Mouse (Mus musculus): Measurements from ENCODE around the gene Snapin.

Gene Snapin

DNA sequence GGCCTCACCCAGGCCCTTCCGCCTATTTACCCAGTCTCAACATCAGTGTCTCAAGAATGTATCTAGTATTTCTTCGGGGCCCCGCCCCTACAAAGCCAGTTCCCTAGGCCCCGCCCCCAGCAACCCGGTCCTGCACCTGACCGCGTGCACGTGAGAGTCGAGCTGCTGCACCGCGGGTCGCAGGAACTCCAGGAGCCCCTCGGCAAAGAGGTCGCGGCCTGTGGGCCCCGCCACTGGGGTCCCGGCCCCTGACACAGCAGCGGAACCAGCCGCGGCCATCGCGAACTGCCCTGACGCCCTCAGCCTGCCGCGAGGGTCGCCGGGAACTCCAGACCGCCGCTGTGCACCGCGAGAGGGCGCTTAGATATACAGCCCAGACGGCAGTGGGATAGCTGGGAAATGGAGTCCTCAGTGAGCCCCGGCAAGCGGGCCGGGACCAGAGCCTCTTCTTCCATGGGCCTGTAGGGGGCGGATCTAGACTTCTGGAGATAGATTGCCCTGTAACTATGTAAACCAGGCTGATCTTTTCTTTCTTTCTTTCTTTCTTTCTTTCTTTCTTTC is at the start of gene Snapin:
Snapin (minus strand) TSS at position 338 of the 561 bp plus-strand sequence.
- peak; percentile 97 to 98 for DNase-seq

DNA sequence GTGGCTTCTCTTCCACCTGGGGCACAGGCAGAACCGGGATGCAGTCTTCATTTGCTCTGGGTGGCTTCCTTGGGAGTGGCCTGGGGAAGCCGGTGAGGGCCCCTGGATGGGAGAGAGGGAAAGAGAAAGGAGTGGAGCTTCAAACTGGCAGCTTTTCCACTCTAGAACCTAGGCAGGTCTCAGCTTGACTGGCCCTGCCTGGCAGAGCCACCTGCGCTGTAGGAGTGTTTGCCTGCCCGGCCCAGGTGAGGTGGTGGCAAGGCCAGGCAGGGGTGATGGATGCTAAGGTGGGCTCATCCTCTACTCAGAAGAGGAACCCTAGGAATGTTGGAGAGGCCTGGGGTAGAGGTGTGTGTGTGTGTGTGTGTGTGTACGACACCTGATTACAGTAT is 47.1 kb upstream of the Snapin start:
- DNase-seq = no peak

DNA sequence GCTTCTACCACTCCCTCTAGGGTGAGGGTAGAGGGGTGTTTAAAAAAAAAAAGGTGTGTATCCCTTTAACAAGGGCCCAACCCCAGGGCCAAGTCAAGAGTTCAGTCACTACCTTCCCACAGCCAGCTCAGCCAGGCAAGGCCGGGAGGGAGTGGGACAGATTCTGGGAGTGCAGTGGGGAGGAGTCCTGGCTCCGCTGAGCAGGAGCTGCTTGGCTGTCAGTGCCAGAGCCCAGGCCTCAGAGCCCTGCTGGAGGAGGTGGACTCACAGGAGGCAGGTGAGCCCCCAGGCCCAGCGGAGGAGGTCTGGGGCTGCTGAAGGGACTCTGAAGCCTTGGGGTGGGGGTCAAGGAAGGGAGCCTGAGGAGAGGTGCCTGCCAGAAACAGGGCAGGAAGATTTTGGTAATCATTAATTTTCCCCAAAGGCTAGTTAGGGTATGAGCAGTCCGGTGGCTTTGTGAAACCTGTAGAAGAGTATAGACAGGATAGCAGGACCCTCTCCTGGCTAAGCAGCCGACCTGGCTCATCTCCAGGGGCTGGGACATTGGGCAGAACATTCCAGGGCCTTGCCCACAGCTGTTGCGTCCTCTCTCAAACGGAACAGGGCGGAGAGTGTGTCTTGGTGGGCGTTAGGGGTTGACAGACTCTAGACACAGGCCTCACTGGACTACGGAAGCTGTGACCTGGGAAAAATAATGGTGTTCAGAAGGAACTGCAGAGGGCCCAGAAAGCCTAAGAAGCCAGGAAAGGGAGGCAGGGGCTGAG is 46.5 kb upstream of the Snapin start, which contains the start of gene S100a16:
S100a16 (plus strand) TSS at position 114 of the 764 bp plus-strand sequence.
- peak; percentile 87 to 91 for DNase-seq

DNA sequence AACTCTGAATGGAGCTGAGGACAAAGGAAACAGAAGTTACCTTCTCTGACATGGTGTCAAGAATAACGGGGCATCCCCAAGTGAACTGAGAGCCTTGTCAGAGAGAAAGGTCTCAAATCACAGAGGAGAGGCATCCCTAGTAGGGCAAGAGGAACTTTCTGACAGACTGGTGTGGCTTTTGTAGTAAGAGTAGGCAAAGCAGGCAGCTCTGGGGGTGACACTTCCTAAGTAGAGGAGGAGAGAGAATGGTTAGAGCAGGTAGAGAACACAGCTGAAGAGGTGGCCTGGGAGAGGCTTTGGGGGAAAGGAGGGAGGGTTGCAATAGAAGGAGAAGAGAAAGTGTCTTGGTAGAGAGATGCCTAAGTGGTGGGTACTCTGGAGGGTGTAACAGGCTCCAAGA is 44.6 kb upstream of the Snapin start:
- DNase-seq = no peak

DNA sequence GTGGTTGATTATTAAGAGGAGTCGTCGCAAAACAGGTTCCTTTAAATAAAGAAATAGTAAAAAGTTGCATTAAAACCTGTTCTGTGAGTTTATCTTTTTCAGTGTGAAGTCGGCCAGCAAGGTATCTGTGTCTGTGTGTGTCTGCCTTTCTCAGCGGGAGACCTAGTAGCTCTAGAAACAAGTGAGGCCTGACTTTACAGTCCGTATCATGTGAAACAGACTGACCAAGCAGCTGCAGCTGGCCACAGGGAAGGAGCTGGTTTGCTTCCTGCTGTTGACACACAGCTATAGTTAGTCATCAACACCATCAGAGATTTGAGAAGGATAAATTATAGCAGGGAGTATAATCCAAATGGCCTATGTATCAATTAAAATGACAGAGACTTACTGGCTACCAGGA is 40.9 kb upstream of the Snapin start:
- DNase-seq = no peak

DNA sequence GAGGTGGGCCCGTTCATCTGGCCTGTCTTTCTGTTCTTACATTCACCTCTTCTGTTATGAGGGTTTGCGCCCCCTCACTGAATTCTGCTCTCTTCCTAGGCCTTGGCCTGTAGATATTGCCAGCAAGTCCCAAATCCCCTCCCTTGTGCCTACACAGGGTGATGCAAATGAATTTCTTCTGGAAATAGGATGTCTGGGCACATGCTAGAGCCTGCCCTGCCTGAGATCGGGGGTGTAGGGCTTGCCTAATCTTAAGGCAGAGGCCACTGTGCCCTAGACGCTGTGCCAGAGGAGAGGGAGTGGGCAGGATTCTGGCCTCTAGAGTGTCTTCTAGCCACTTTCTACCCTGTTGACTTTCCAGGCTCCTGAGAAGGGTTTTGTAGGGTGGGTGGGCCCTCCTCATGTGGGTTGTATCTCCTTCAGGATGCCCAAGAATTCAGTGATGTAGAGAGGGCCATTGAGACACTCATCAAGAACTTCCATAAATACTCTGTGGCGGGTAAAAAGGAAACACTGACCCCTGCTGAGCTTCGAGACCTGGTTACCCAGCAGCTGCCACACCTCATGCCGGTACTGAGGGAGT is 36.5 kb upstream of the Snapin start:
- DNase-seq = no peak

DNA sequence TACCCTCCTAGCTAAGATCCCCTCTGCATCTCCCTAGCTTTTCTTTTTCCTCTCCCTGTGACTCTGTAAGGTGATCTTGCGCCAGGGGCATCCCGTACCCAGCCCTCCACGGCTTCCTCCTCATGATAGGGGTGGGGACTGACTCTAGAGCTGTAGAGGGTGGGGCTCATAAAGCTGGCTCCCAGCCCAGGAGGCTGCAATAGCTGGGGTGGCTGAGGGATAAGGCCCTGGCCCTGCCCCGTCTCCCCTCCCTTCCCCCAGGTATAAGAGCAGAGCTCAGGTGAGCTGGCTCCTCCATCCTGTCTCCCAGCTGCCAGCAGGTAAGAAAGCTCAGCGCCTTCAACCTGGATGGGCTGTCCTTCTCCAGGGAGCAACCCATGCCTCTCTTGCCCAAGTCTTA is 35.7 kb upstream of the Snapin start, which contains the start of gene S100a14:
S100a14 (plus strand) TSS at position 277 of the 400 bp plus-strand sequence.
- no peak for DNase-seq

DNA sequence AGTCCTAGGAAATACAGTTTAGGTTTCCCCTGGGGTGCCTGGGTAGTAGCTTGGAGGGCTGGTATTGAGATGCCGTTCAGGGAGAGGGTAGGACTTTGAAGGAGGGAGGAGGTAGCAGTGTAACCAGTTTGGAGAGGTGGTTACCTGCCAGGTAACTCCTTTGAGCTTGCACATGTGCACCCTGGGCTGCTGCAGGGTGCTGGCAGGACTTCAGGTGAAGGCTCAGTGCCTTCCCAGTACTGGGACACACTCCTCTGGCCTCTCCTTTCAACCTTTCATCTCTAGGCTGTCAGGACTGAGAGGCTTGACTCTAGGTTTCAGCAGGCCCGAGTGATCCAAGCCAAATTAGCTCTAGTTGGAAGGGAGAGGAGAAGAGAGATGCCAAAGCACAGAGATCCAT is 35.2 kb upstream of the Snapin start:
- no peak for DNase-seq

DNA sequence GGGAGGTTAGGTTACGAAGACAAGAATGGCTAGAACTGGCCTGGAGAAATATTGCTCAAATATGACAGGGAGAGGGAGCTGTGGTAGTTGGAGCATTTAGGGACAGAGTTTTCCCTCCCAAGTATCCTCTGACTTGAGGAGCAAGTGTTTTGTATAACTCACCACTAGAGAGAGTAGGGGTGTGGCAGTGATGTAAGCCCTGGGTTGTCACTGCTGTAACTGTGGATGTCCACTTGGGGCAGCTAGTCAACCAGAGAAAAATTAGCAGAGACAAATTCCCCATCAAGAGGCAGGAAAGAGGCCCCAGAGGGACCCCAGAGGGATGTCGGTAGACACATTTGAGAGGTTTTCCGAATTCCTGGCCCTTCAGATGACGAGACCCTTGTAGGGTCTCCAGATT is 34.6 kb upstream of the Snapin start:
- peak; percentile 60 to 75 for DNase-seq

DNA sequence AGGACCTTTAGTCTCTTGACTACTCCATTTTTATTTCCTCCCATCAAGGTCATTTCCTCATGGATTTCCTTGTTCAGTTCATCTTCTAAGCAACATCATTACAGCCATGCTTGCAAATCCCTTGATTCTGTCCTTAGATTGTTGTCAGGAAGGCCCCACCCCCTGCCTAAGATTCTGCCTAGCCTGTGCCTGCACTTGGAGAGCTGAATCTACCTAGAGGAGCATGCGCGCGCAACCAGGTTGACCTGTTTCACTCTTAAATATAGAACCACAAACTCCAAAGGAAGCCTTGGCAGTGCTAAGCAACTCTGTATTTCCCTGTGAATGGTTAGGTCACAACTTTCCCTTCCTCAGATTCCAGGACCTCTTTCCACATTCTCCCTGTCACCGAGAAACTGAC is 26.9 kb upstream of the Snapin start:
- no peak for DNase-seq

DNA sequence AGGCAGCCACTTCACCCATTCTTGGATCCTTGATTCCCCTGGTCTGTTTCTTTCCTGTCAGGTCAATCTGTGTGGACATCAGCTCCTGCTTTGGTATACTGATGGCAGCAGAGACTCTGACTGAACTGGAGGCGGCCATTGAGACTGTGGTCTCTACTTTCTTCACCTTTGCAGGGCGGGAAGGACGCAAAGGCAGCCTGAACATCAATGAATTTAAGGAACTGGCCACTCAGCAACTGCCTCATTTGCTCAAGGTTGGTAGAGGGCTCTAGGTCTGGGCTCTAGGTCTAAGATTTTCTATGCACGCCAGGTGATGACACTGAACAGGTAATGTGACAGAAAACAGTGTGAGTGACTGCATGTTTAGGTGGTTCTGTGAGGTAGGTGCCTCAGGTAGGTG is 25.0 kb upstream of the Snapin start:
- no peak for DNase-seq

DNA sequence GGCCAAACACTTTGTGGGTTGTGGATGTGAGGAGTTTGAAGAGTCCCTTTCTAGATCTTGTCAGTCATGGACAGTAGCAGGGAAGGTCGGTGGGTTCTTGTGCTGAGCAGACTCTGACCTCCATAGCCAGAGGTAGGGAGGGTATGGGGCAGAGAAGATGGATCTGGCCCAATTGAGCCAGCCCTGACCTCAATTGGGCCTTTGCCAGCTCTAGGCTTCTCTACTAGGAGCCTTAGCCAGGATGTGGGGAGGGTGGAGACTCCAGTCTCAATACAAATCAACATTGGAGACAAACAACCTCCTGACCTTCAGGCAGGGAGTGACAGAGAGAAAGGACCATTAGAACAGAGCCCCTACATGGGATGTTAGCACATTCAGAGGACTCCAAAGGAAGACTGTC is 24.4 kb upstream of the Snapin start:
- peak; percentile 76 to 79 for DNase-seq

DNA sequence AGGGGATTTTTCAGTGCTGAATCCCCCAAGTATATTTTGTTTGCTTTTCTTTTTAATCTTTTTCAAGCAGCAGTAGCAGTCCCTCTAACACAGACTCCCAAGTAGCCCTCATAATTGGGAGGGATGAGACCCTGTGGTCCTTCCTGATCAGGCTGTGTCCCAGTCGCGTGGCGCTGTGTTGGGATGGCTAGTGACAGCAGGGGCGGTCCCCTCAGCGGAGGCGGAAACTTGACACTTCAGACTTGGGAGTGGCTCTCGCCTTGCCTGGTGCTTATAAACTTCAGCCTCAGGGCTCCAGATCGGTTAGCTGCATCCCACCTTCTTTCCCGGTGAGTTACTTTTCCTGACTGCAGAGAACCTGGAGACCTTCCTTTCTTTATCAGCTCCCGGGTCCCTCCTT is 23.9 kb upstream of the Snapin start:
- DNase-seq = peak; percentile 81 to 85

DNA sequence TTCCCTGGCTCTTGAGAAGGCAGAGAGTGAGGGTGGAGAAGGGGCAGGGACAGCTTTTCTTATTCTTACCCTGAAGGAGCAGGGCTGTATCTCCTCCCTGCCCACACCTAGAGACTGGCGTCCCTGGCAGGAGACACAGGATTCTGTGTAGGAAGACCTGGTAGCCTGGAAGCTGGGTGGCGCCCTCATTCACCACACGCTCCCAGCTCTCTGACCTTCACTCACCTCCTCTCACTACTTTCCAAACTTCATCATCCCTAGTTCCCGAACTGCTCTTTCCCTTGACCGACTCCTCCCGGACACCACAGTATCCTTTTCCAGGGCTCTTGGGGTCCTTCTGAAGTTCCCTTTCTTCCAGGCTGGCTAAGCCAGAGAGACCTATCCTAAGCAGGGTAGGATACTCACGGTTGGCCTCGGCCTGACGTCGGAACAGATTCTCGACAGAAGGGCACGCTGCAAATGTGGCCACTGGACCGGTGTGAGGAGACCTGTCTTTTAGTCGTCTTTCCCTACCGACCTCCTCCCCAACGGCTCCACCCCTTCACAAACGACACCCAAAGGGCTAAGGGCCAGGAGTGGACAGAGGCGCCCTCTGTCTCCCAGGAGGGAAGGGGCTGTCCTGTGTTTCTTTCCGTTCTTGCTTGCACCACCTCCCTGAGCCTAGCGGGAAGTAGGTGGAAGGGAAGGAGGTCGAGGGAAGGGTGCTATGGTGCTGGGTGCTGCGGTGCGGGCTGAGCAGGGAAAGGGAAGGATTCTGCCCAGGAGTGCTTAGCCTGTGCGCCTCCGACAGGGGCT is 23.2 kb upstream of the Snapin start, which contains the start of the genes S100a1 and S100a13:
S100a1 (minus strand) TSS at position 597 of the 795 bp plus-strand sequence.
S100a13 (plus strand) TSS at position 640 of the 795 bp plus-strand sequence.
- peak; percentile 88 to 93 for DNase-seq

DNA sequence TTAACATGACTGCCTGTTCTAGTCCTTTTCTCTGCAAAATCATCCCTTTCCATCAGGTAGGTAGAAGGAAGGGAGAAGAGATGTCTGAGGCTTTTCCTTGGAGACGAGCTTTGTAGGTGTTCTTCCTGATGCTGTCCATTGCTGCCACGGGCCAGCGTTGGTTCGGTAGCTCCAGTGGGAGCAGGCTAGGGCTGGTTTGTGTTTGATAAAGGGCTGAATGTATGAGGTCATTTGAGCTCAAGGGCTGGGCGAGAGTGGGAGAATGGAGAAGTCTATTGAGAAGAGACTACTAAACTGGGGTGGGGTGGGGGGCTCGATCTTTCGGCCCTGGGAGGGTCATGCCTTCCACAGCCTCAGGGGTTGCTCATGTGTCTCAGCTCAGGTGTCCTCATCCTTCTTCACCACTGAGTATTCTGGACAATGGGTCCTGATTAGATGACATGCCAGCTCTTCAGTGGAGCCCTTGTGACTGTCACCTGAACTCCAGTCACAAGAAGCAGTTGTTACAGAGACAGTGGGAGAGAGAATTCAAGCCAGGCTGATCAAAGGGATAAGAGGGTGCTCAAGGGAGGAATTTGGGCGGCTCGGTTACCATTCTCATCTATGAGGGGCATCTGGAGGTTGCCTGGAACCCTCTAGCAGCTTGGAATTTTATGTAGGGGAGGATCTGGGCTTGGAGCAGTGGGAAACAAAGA is 22.3 kb upstream of the Snapin start:
- no peak for DNase-seq

DNA sequence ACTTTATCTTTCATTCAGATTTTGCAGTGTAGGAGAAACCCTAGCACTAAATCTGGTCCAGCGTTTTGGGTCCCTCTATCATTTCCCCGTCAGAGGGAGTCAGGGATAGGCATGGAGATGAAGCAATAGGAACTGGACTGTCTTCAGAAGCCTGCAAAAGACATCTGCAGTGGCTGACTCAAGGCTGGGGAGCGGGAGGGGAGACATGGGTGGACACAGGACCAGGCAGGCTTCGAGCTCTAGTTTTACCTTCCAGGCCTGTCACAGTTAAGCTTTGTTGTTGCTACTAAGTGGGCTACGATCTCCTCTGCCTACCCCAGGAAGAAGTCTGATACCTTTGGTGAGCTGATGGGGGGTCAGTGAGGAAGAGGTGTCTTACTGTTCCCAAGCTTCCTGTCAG is 21.4 kb upstream of the Snapin start:
- no peak for DNase-seq

DNA sequence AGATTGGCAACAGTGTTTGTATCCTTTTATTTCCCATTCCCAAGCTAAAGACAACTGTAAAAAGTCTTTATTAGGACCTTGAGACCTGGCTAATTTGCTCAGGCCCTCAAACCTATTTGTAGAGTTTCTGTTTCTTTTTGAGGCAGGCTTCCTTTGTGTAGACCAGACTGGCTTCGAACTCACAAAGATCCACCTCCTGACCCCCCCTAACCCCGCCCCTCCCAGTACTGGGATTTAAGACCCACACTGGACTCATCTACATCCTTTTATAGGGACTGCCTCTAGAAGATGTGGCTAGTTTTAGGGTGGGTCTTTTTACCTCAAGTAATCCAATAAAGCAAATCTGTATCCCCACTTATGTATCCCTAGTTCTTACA is 18.9 kb upstream of the Snapin start:
- no peak for DNase-seq

DNA sequence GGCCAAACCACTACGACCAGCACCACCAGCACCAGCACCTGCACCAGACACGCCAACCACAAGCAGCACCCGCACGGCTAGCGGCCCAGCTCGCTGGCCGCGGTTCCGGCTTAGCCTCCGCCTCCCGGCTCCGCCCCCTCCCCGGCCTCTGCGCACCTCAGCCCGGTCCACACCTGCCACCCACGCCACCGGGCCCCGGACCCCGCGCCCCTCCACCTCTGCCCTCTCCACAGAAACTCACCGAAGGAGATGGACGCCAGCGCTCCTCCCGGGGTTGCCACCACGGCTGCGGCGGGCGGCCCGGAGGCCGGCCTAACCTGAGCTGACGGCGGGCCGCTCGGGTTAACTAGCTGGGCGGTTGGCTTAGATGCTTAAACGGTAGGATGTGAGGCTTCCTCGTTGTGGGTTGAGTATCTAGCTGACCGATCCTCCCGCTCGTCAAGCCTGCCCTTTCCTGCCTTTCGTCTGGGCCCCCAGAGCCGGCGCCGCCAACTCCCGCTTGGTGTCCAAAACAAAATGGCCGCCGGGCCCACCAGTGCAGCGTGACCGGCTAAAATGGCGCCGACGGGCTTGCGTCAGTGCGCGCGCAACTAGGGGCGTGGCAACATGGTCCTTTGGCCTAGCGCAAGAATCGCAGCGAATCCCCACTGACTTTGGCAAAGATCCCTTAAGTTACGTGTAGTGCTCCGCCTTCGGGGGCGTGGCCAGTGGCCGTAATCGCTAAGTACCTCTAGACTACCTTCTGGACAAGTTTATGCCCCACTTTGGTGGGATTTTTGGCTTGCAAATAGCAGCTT is 18.3 kb upstream of the Snapin start, which contains the start of gene Chtop:
Chtop (minus strand) TSS at position 549 of the 797 bp plus-strand sequence.
- peak; percentile 100 for DNase-seq

DNA sequence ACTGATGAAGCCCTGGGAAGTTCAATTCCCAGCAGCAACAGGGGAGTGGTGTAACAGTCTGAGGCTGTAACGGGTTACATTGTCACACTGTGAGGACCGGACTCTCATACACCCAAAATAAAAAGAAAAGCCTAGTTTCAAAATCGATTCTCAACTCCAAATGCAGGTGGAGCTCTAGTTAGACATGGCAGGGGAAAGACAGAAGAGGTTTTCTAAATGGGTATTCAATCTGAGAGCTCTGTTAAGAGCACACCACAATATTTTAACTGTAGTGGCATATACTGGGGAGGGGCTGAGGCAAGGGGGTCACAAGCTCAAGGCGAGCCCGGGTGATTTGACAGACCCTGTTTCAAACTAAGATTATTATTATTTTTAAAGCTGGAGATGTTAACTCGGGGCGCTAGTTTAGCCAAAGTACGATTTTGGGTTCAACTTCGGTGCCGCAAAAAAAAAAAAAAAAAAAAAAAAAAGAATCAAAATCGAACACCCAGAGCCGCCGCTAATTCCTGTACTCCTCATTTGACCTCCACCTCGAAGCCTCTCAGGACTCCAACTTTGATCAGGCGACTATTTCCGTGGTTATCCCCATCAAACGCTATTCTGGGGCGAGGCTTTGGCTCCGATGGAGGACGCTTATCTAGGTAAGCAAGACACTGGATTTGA is 17.6 kb upstream of the Snapin start:
- no peak for DNase-seq

DNA sequence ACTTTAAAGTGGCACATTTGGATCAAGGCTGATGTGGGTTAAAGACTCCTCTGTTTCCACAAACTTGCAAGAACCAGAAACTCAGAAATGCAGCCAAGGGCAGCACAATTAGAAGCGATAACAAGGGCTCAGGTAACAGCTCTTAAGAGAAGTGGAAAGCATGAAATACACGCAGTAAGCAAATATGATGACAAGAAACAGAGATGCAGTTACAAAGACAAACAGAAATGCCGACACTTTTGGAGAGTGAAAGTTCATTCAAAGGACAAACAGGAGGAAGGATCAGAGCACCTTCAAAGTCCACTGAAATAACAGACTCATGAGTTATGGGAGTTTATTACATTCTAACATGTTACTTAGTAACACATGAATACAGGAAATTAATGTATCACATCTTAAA is 15.5 kb upstream of the Snapin start:
- DNase-seq = no peak

DNA sequence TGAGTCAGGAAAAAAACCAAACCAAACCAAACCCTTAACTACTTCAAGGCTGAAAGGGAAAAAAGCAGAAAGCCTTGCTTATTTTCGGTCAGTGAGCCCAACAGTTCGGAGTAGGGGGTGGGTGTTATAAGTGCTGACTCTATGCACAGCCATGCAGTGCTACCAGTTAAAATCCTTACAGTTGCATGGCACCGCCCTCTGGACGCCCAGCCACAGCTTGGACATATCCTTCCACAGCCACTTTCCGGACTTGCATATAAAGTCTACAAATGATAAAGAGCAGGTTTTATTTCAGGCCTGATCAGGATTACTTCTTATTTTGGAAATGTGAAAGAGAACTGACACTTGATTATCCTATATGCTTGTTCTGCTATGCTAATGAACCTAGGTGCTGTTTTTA is 14.4 kb upstream of the Snapin start:
- DNase-seq = no peak
